Mouse (Mus musculus) liver, adult 2 months (tissue): ENCODE data around the gene Olfr450. TPM values are rescaled to one million over a fixed set of nuclear protein-coding genes. Genes with fewer than 3 reads are reported as not detected.

ENCODE experiments used
- DNase-seq: peaks from one replicate; pipeline ENCODE4 v3.0.0-alpha.2; 2011; ENCODE audit warnings: low read depth, low spot score; ENCODE audit errors: extremely low read depth
- H3K27ac ChIP-seq: fragments of 200-500 bp; replicated peaks from 2 replicates; pipeline ENCODE4 v1.5.1; 2012; ENCODE audit warnings: low read depth, mild to moderate bottlenecking, control low read depth, inconsistent platforms, low read length; ENCODE audit not compliant: insufficient read depth
- H3K27me3 ChIP-seq: fragments of 200-500 bp; 2 replicates; pipeline ENCODE4 v1.6.1; 2012; ENCODE audit warnings: mild to moderate bottlenecking, moderate library complexity, low read length, inconsistent platforms; ENCODE audit not compliant: control insufficient read depth, insufficient read depth
- H3K36me3 ChIP-seq: fragments of 200-500 bp; 2 replicates; pipeline ENCODE4 v1.6.1; 2012; ENCODE audit warnings: low read length, inconsistent platforms; ENCODE audit not compliant: control insufficient read depth, insufficient read depth
- H3K4me1 ChIP-seq: fragments of 200-500 bp; 2 replicates; pipeline ENCODE4 v1.6.1; 2011; ENCODE audit warnings: low read length; ENCODE audit not compliant: control insufficient read depth, insufficient read depth
- H3K4me3 ChIP-seq: fragments of 200-500 bp; 2 replicates; pipeline ENCODE4 v1.5.1; 2011; ENCODE audit warnings: low read depth, mild to moderate bottlenecking, control low read depth, low read length, moderate library complexity; ENCODE audit not compliant: insufficient read depth
- H3K79me2 ChIP-seq: fragments of 200-500 bp; 2 replicates; pipeline ENCODE4 v1.6.1; 2012; ENCODE audit warnings: inconsistent platforms, mild to moderate bottlenecking, low read length, moderate library complexity; ENCODE audit not compliant: control insufficient read depth, insufficient read depth
- H3K9ac ChIP-seq: fragments of 200-500 bp; 2 replicates; pipeline ENCODE4 v1.6.1; 2012; ENCODE audit warnings: low read depth, mild to moderate bottlenecking, control low read depth, inconsistent platforms, low read length
- CTCF ChIP-seq: fragments of 200-500 bp; IDR thresholded peaks from 2 replicates; pipeline ENCODE4 v1.5.1; 2011; ENCODE audit warnings: low read depth, low read length, control low read depth
- POLR2A ChIP-seq: fragments of 200-500 bp; IDR thresholded peaks from 2 replicates; pipeline ENCODE4 v1.6.1; 2011; ENCODE audit warnings: low read length, control low read depth; ENCODE audit not compliant: insufficient read depth; ENCODE audit errors: extremely low read depth
- WGBS: fragments of 180-500 bp; shearing (Covaris S2); methylation state at CpG from one replicate; pipeline ENCODE4 v1.1.7; 2018; 5-methylcytosine and 5-hydroxymethylcytosine counted together
- polyA plus RNA-seq: library from polyadenylated mRNA; depleted of rRNA; stranded (reverse); fragments of >200 nt; gene quantifications from 2 replicates; pipeline ENCODE4 v1.2.3, GENCODE M21; 2012; rRNA removed
- total RNA-seq: library from RNA; depleted of rRNA; stranded (reverse); fragments of >200 nt; gene quantifications from 2 replicates; pipeline ENCODE4 v1.2.3, GENCODE M21; 2014; rRNA removed

Olfr450 gene
- total RNA-seq (not detected in 2 replicates), polyA plus RNA-seq (not detected in 2 replicates)

DNA sequence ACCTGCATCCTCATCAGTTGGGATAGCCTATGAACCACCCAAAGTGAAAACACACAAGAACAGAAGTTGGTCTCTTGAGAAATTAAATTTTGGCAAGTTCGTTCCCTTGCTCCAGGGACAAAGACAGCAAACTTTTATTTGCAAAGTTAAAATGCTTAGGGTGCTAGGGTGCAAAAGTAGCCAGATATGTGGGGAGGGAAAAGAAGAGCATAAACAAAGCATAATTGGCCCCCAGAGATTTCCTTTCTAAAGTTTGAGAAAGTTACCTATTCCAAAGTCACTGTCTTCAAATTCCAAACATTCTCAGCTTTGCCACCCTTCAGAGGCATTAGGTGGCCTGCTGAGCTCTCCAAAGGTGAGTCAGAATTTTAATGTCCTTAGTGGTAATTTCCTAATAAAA lies at the start of gene Olfr450:
Olfr450 (plus strand) TSS at position 301 of the 400 bp plus-strand sequence.
- H3K27ac ChIP-seq: no peak within 1 kb of the TSS
- no peaks in the 10 kb centered on the region for H3K79me2 ChIP-seq
- H3K4me1 ChIP-seq: no peaks in the 10 kb centered on the region
- no peak within 1 kb of the TSS for H3K9ac ChIP-seq
- 64% methylated on average over 1 of the region's 1 CpGs for WGBS
- no peaks in the 10 kb centered on the region for H3K36me3 ChIP-seq
- DNase-seq: no peak
- no peak for TF ChIP-seq CTCF
- TF ChIP-seq POLR2A: no peak
- no peaks in the 10 kb centered on the region for H3K27me3 ChIP-seq
- H3K4me3 ChIP-seq: no peak within 1 kb of the TSS

GRCm38 (mm10) chr6:42777066-42777465 lies 34.7 kb upstream of the Olfr450 start:
- 97% methylated on average over 1 of the region's 1 CpGs for WGBS
- no peaks in the 10 kb centered on the region for H3K4me1 ChIP-seq
- H3K27me3 ChIP-seq: no peaks in the 10 kb centered on the region
- no peak overlapping the region for H3K27ac ChIP-seq
- H3K36me3 ChIP-seq: no peaks in the 10 kb centered on the region
- H3K79me2 ChIP-seq: no peaks in the 10 kb centered on the region
- TF ChIP-seq CTCF: no peak
- H3K4me3 ChIP-seq: no peak overlapping the region
- no peak for DNase-seq
- no peak overlapping the region for H3K9ac ChIP-seq

GRCm38 (mm10) chr6:42784793-42785192 lies 26.9 kb upstream of the Olfr450 start, which contains the start of gene Olfr452:
Gene Olfr452, plus strand, starts transcription at chr6:42785093.
- H3K4me3 ChIP-seq: no peak within 1 kb of the TSS
- no peak for DNase-seq
- H3K27ac ChIP-seq: no peak within 1 kb of the TSS
- no peaks in the 10 kb centered on the region for H3K4me1 ChIP-seq
- H3K79me2 ChIP-seq: no peaks in the 10 kb centered on the region
- no peaks in the 10 kb centered on the region for H3K36me3 ChIP-seq
- TF ChIP-seq POLR2A (no peak), CTCF (no peak)
- no peaks in the 10 kb centered on the region for H3K27me3 ChIP-seq
- H3K9ac ChIP-seq: no peak within 1 kb of the TSS

- DNase-seq: no peak
- Histone ChIP-seq H3K4me1 (no peaks in the 10 kb centered on the region), H3K27me3 (no peaks in the 10 kb centered on the region), H3K27ac (no peak overlapping the region), H3K79me2 (no peaks in the 10 kb centered on the region), H3K4me3 (no peak overlapping the region), H3K9ac (no peak overlapping the region), H3K36me3 (no peaks in the 10 kb centered on the region)
- 34% methylated on average over 4 of the region's 4 CpGs for WGBS
- no peak for TF ChIP-seq POLR2A
- TF ChIP-seq CTCF: no peak
Measured at GRCm38 (mm10) chr6:42790247-42790948, 21.3 kb upstream of the Olfr450 start.

- no peak overlapping the region for H3K4me3 ChIP-seq
- H3K9ac ChIP-seq: no peak overlapping the region
- H3K79me2 ChIP-seq: no peaks in the 10 kb centered on the region
- no peak overlapping the region for H3K27ac ChIP-seq
- no peak for TF ChIP-seq CTCF
- TF ChIP-seq POLR2A: no peak
- no peak for DNase-seq
- H3K4me1 ChIP-seq: no peaks in the 10 kb centered on the region
- H3K36me3 ChIP-seq: no peaks in the 10 kb centered on the region
- WGBS: 77% methylated on average over 9 of the region's 9 CpGs
- no peaks in the 10 kb centered on the region for H3K27me3 ChIP-seq
Measured at GRCm38 (mm10) chr6:42790949-42791556, 20.7 kb upstream of the Olfr450 start.

DNA sequence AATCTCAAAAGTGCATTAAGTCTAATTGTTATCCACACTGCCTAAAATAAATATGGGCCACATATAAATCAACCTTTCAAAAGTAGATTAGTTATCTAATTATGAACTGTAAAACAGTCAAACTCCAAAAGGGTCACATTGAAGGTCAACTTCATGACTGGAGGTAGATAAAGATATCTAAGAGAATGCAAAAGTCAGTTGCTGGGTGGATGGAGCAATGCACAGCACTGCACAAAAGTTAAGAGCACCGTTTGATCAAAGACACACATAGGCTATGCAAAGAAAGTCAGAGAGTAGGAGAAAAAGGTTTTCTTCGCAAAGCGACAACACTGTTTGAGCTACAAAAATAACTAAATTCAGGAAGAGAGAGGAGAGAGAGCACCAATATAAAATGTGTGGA lies 16.8 kb upstream of the Olfr450 start:
- no peaks in the 10 kb centered on the region for H3K27me3 ChIP-seq
- no peak overlapping the region for H3K4me3 ChIP-seq
- no peak for DNase-seq
- no peak overlapping the region for H3K27ac ChIP-seq
- H3K36me3 ChIP-seq: no peaks in the 10 kb centered on the region
- H3K9ac ChIP-seq: no peak overlapping the region
- H3K79me2 ChIP-seq: no peaks in the 10 kb centered on the region
- 88% methylated on average over 3 of the region's 3 CpGs for WGBS
- H3K4me1 ChIP-seq: no peaks in the 10 kb centered on the region
- TF ChIP-seq POLR2A: no peak
- TF ChIP-seq CTCF: no peak
